Mouse (Mus musculus): ENCODE results near the gene Krt77.

The Krt77 gene

DNA sequence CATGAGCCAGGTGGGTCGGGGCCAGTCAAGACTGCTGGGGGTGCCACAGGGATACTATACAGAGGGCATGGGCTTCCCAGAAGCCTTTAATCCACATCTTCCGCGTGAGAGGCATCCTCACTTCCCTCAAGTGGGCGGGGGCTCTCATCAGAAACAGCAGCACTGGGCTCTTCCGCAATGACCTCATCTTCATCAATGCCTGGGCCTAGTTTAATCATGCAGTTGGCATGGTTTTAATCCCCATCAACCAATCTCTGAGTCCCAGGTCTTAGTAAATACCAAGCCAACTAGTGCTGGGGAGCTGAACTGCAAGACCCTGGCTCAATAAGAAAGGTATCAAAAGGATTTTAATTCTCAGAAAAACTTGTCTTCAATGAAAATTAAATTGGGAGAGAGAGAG, 40.1 kb downstream of the Krt77 start:
- no peak for DNase-seq

DNA sequence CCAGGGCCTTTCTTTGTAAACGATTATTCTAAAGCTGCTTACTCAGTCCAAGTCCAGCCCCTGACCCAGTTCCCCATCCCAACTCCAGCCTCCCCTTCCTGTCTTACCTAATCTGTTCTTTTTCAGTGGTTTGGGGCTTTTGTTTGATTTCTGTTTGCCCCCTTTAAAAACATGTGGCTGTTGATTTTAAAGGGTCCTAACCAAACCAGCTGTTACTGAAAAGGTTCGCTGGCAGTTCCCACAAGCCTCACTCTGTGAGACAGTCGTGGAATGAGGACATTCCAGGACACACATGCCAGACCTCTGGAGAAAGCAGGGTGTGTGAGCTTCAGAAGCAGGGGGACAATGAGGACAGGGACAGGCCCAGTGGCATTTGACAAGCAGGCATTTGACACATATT, 47.7 kb downstream of the Krt77 start:
- DNase-seq: no peak

DNA sequence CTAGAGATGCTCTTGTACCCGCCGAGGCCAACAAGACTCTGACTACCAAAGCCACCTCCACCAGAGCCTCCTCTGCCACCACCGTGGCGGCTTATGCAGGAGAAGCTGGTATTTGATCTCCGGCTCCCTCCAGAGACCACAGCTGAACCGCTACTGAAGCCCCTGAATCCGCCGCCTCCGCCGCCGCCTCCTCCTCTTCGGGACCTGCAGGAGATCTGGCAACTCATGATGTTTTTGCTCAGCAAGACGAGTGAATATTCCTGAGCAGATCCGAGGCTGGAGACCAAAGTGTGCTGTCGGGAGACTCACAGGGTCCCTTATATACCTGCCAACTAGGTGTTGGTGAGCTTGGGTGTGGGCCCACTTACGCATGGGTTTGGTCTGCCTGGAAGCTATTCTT, 51.6 kb downstream of the Krt77 start, which contains the start of gene Krt2:
Krt2 (minus strand) TSS at position 295 of the 400 bp plus-strand sequence.
- peak; percentile 22 for DNase-seq
